Mouse (Mus musculus) C2C12 (cell line): ENCODE measurements around the gene Slc7a8. TPM values are rescaled to one million over a fixed set of nuclear protein-coding genes. Genes with fewer than 3 reads are reported as not detected.

Source experiments
- H3K27me3 ChIP-seq: one replicate; pipeline ENCODE4 v1.6.1; 2011; ENCODE audit not compliant: control insufficient read depth, insufficient read depth, insufficient read length
- H3K36me3 ChIP-seq: one replicate; pipeline ENCODE4 v1.6.1; 2011; ENCODE audit not compliant: control insufficient read depth, insufficient read depth
- H3K4me3 ChIP-seq: one replicate; pipeline ENCODE4 v1.5.1; 2011; ENCODE audit warnings: mild to moderate bottlenecking, control low read depth; ENCODE audit not compliant: poor library complexity, insufficient read depth, severe bottlenecking
- H3K79me2 ChIP-seq: one replicate; pipeline ENCODE4 v1.6.1; 2011; ENCODE audit not compliant: control insufficient read depth, insufficient read depth
- H3K79me3 ChIP-seq: one replicate; pipeline ENCODE4 v1.6.1; 2011; ENCODE audit warnings: low read depth, control low read depth
- H3ac ChIP-seq: one replicate; pipeline ENCODE3; 2011; ENCODE audit warnings: low read depth; ENCODE audit not compliant: control insufficient read depth, insufficient read length
- CEBPB ChIP-seq: IDR thresholded peaks from one replicate; pipeline ENCODE4 v1.6.1; 2011; ENCODE audit warnings: low read depth, mild to moderate bottlenecking, control low read depth, moderate library complexity
- CTCF ChIP-seq: IDR thresholded peaks from one replicate; pipeline ENCODE4 v1.5.1; 2011; ENCODE audit not compliant: control insufficient read depth, insufficient read depth, insufficient read length
- FOSL1 ChIP-seq: IDR thresholded peaks from one replicate; pipeline ENCODE4 v1.8.0; 2011; ENCODE audit warnings: mild to moderate bottlenecking, low read length; ENCODE audit not compliant: poor library complexity, insufficient read depth, severe bottlenecking
- MAX ChIP-seq: IDR thresholded peaks from one replicate; pipeline ENCODE4 v1.6.1; 2011; ENCODE audit warnings: mild to moderate bottlenecking, control low read depth
- MYOD1 ChIP-seq: IDR thresholded peaks from one replicate; pipeline ENCODE4 v1.6.1; 2011; ENCODE audit warnings: low read depth; ENCODE audit not compliant: control insufficient read depth, insufficient read length
- MYOG ChIP-seq: IDR thresholded peaks from one replicate; pipeline ENCODE4 v1.6.1; 2011; ENCODE audit not compliant: control insufficient read depth, insufficient read length; ENCODE audit errors: extremely low read depth
- USF1 ChIP-seq: IDR thresholded peaks from one replicate; pipeline ENCODE4 v1.6.1; 2011; ENCODE audit warnings: low read depth, mild to moderate bottlenecking, control low read depth, moderate library complexity
- polyA plus RNA-seq: library from polyadenylated mRNA; unstranded; fragments of >200 nt; fragmentation: generic; extraction: Trizol; gene quantifications from one replicate; pipeline ENCODE4 v1.2.1, GENCODE M21; 2012; ENCODE audit warnings: missing spikeins

Gene Slc7a8
- polyA plus RNA-seq, 1 experiment = not detected

- no peaks in the 10 kb centered on the region for H3K79me2 ChIP-seq
- no peak overlapping the region for H3ac ChIP-seq
- H3K4me3 ChIP-seq = no peak overlapping the region
- peaks cover 14% of the 10 kb centered on the region for H3K27me3 ChIP-seq
- H3K36me3 ChIP-seq = no peaks in the 10 kb centered on the region
- no peaks in the 10 kb centered on the region for H3K79me3 ChIP-seq
- TF ChIP-seq MAX = no peak
- no peak for TF ChIP-seq FOSL1
- no peak for TF ChIP-seq CEBPB
- TF ChIP-seq CTCF = no peak
- no peak for TF ChIP-seq MYOG
- TF ChIP-seq MYOD1 = no peak
- no peak for TF ChIP-seq USF1
Measured at GRCm38 (mm10) chr14:54809668-54810033, 27.9 kb upstream of the Slc7a8 start.

DNA sequence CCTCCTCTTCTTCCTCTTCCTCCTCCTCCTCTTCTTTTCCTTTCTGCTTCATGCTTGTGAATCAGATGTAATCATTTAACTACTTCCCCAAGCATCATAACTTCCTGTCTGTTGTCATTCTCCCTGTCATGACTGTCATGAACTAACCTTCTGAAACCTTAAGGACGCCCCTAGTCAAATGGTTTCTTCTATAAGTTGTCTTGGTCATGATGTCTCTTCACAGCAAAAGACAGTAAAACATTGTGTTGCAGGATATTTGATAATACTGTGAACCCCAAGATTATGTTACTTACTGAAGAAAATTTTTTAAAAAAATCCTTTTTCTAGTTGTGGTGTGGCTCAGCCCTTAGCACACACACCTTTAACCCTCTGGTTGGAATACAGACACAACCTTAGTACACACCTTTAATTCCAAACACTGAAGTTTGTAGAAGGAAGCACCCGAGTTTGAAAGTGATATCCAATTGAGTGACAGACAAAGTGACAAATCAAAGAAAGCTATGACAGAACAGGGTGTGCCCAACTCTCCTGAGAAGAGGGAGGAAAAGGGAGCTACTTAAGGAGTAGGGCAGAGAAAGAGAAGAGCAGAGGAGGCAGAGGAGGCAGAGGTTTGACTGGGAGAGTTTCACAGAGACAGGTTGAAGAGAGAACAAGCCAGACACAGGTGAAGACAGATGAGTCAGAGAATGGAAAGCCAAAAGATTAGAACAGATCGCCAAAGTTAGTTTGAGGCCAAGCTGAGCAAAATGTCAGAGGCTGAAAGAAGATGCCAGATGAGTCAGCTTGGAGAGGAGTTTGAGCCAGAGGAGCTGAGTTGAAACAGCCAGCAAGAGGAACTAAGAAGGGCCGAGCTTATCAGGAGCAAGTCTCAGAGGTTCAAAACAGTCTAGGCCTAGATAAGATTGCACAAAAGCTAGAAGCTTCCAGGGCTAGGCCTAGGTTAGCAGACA lies 27.2 kb upstream of the Slc7a8 start:
- Histone ChIP-seq H3ac (no peak overlapping the region), H3K4me3 (no peak overlapping the region), H3K79me3 (no peaks in the 10 kb centered on the region), H3K27me3 (peaks cover 13% of the 10 kb centered on the region), H3K36me3 (no peaks in the 10 kb centered on the region), H3K79me2 (no peaks in the 10 kb centered on the region)
- TF ChIP-seq USF1 (no peak), MYOD1 (no peak), MYOG (no peak), CTCF (no peak), CEBPB (no peak), MAX (no peak), FOSL1 (no peak)

DNA sequence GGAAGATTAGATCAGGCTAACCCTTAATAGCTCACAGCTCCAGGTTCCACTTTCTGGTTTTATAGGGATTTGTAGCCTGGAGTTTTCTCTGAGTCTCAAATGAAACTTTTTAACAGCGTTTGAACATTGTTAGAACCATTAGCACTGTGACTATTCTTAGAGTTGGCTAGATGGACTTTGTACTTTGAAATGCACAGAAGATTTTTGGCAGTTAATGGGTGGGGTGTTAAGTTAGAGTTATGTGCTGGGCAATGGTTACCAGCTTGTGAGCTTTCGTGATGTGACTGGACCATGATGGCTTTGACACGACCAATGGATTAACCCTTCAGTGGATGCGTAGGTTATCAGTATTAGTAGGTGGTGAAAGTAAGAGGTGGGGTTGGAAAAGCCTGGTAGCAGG lies 24.4 kb upstream of the Slc7a8 start:
- no peak for TF ChIP-seq CTCF
- TF ChIP-seq MYOG = no peak
- no peak for TF ChIP-seq FOSL1
- TF ChIP-seq MAX = no peak
- no peak for TF ChIP-seq USF1
- no peak for TF ChIP-seq CEBPB
- TF ChIP-seq MYOD1 = no peak
- H3K79me3 ChIP-seq = no peaks in the 10 kb centered on the region
- H3K36me3 ChIP-seq = no peaks in the 10 kb centered on the region
- H3K79me2 ChIP-seq = no peaks in the 10 kb centered on the region
- no peak overlapping the region for H3ac ChIP-seq
- H3K27me3 ChIP-seq = peaks cover 25% of the 10 kb centered on the region
- H3K4me3 ChIP-seq = no peak overlapping the region

DNA sequence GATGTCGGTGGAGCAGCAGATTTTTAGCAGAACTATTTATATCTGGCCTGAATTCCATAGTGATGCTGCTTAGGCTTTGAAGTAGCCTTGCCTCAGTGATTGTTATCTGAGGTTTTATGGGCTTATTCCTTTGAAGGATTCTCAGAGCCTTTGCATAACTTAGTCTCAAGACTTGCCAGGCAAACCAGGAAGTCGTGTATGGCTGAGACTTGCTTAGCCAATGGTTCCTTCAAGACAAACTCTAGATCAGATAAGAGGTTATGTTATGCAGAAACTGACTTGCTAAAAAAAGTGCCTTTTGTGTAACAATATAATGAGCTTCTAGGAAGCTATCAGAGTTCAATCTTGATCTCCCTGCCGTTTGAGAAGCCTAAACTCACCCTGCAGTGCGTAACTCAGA lies 20.7 kb upstream of the Slc7a8 start:
- peaks cover 41% of the 10 kb centered on the region for H3K27me3 ChIP-seq
- no peak overlapping the region for H3K4me3 ChIP-seq
- H3K79me2 ChIP-seq = no peaks in the 10 kb centered on the region
- no peaks in the 10 kb centered on the region for H3K36me3 ChIP-seq
- H3K79me3 ChIP-seq = no peaks in the 10 kb centered on the region
- TF ChIP-seq FOSL1 = no peak
- no peak for TF ChIP-seq MYOD1
- no peak for TF ChIP-seq USF1
- no peak for TF ChIP-seq MYOG
- no peak for TF ChIP-seq CTCF
- no peak for TF ChIP-seq CEBPB
- no peak for TF ChIP-seq MAX
- H3ac ChIP-seq = no peak overlapping the region

- Histone ChIP-seq H3K27me3 (peaks cover 58% of the 10 kb centered on the region), H3K4me3 (no peak overlapping the region), H3K79me3 (no peaks in the 10 kb centered on the region), H3K36me3 (no peaks in the 10 kb centered on the region), H3K79me2 (no peaks in the 10 kb centered on the region), H3ac (no peak overlapping the region)
- no peak for TF ChIP-seq USF1
- TF ChIP-seq CTCF = no peak
- TF ChIP-seq CEBPB = no peak
- TF ChIP-seq FOSL1 = no peak
- TF ChIP-seq MAX = no peak
- TF ChIP-seq MYOG = no peak
- no peak for TF ChIP-seq MYOD1
Measured at GRCm38 (mm10) chr14:54799686-54800085, 17.9 kb upstream of the Slc7a8 start.

- Histone ChIP-seq H3K4me3 (no peak overlapping the region), H3ac (no peak overlapping the region), H3K36me3 (no peaks in the 10 kb centered on the region), H3K27me3 (peaks cover 51% of the 10 kb centered on the region), H3K79me3 (no peaks in the 10 kb centered on the region), H3K79me2 (no peaks in the 10 kb centered on the region)
- TF ChIP-seq CEBPB (no peak), MYOG (no peak), MYOD1 (no peak), MAX (no peak), CTCF (no peak), FOSL1 (no peak), USF1 (no peak)
Measured at GRCm38 (mm10) chr14:54796760-54797159, 15.0 kb upstream of the Slc7a8 start.
